Mouse (Mus musculus) liver, embryonic 13.5 days (tissue): ENCODE results near the gene Fgfr2. TPM values are rescaled to one million over a fixed set of nuclear protein-coding genes. Genes with fewer than 3 reads are reported as not detected.
"Not testable (repeated sequence)": the region's sequence is repeated elsewhere in the genome, so short reads cannot be mapped to it uniquely, and the experiment has no call there.

ENCODE experiments used
- ATAC-seq: fragments of 200-750 bp; cut with Nextera tagmentation; 2 replicates; pipeline ENCODE4 v1.8.0; 2017; ENCODE audit warnings: low read depth, mild to moderate bottlenecking, moderate number of reproducible peaks, moderate library complexity
- DNase-seq: peaks from one replicate; pipeline ENCODE4 v3.0.0; 2022
- H3K27ac ChIP-seq: fragments of 300-500 bp; sonication (generic); 2 replicates; pipeline ENCODE4 v1.5.1; 2015; ENCODE audit warnings: moderate library complexity, mild to moderate bottlenecking, inconsistent platforms
- H3K27me3 ChIP-seq: fragments of 300-500 bp; sonication (generic); 2 replicates; pipeline ENCODE4 v1.6.1; 2015; ENCODE audit warnings: mild to moderate bottlenecking, inconsistent platforms
- H3K36me3 ChIP-seq: fragments of 300-500 bp; sonication (generic); 2 replicates; pipeline ENCODE4 v1.6.1; 2015; ENCODE audit warnings: mild to moderate bottlenecking, inconsistent platforms
- H3K4me1 ChIP-seq: fragments of 300-500 bp; sonication (generic); replicated peaks from 2 replicates; pipeline ENCODE4 v1.6.1; 2015; ENCODE audit warnings: inconsistent platforms
- H3K4me2 ChIP-seq: fragments of 300-500 bp; sonication (generic); 2 replicates; pipeline ENCODE4 v1.6.1; 2015; ENCODE audit warnings: inconsistent platforms, mild to moderate bottlenecking, moderate library complexity
- H3K4me3 ChIP-seq: fragments of 300-500 bp; sonication (generic); replicated peaks from 2 replicates; pipeline ENCODE4 v1.5.1; 2015; ENCODE audit warnings: mild to moderate bottlenecking, inconsistent platforms
- H3K9ac ChIP-seq: fragments of 300-500 bp; sonication (generic); 2 replicates; pipeline ENCODE4 v1.6.1; 2015; ENCODE audit warnings: mild to moderate bottlenecking, inconsistent platforms
- H3K9me3 ChIP-seq: fragments of 300-500 bp; sonication (generic); replicated peaks from 2 replicates; pipeline ENCODE4 v1.6.1; 2016; ENCODE audit warnings: inconsistent platforms
- WGBS: fragments of 180-500 bp; shearing (Covaris S2); methylation state at CpG from one replicate; pipeline ENCODE4 v1.1.7; 2015; ENCODE audit not compliant: insufficient replicate concordance; 5-methylcytosine and 5-hydroxymethylcytosine counted together
- polyA plus RNA-seq: library from polyadenylated mRNA; unstranded; fragments of >200 nt; fragmentation: Nextera tagmentation; extraction: Ambion mirVana; gene quantifications from 2 replicates; pipeline ENCODE4 v1.2.1, GENCODE M21; 2015

The Fgfr2 gene
- polyA plus RNA-seq, 1 experiment from 2014 or later = 8.9 TPM

GRCm38 (mm10) chr7:132458493-132458892 is 664.7 kb downstream of the Fgfr2 start:
- H3K4me3 ChIP-seq = no peak overlapping the region
- WGBS = 54% methylated on average over 7 of the region's 7 CpGs
- no peaks in the 10 kb centered on the region for H3K36me3 ChIP-seq
- ATAC-seq (no peak), DNase-seq (no peak)
- H3K9me3 ChIP-seq = no peaks in the 10 kb centered on the region
- no peak overlapping the region for H3K27ac ChIP-seq
- no peak overlapping the region for H3K9ac ChIP-seq
- 0 out of 2 replicates have a peak, but pooled peaks cover 6% of the 10 kb centered on the region for H3K27me3 ChIP-seq
- H3K4me2 ChIP-seq = no peak overlapping the region
- H3K4me1 ChIP-seq = peaks cover 20% of the 10 kb centered on the region

- Histone ChIP-seq H3K4me1 (peaks cover 7% of the 10 kb centered on the region; the same call in 1 of the 2 replicates), H3K9ac (no peak overlapping the region), H3K36me3 (no peaks in the 10 kb centered on the region), H3K4me2 (no peak overlapping the region), H3K9me3 (0 out of 2 replicates have a peak, but pooled peaks cover 5% of the 10 kb centered on the region), H3K27ac (no peak overlapping the region), H3K4me3 (no peak overlapping the region), H3K27me3 (0 out of 2 replicates have a peak, but pooled peaks cover 6% of the 10 kb centered on the region)
- 28% methylated on average over 11 of the region's 11 CpGs for WGBS
- no peak for ATAC-seq
- no peak for DNase-seq
Measured at GRCm38 (mm10) chr7:132455071-132455720, 668.0 kb downstream of the Fgfr2 start.

GRCm38 (mm10) chr7:132449891-132450735 is 673.0 kb downstream of the Fgfr2 start:
- WGBS = 62% methylated on average over 6 of the region's 6 CpGs
- H3K4me2 ChIP-seq = no peak overlapping the region
- H3K9me3 ChIP-seq = 0 out of 2 replicates have a peak, but pooled peaks cover 5% of the 10 kb centered on the region
- ATAC-seq = no peak
- DNase-seq = no peak
- no peak overlapping the region for H3K4me3 ChIP-seq
- H3K4me1 ChIP-seq = no peaks in the 10 kb centered on the region
- no peaks in the 10 kb centered on the region for H3K36me3 ChIP-seq
- H3K9ac ChIP-seq = no peak overlapping the region
- no peak overlapping the region for H3K27ac ChIP-seq
- no peaks in the 10 kb centered on the region for H3K27me3 ChIP-seq

- no peak for ATAC-seq
- H3K9me3 ChIP-seq = 0 out of 2 replicates have a peak, but pooled peaks cover 5% of the 10 kb centered on the region
- H3K4me2 ChIP-seq = no peak overlapping the region
- no peaks in the 10 kb centered on the region for H3K4me1 ChIP-seq
- no peaks in the 10 kb centered on the region for H3K36me3 ChIP-seq
- H3K27ac ChIP-seq = no peak overlapping the region
- no peak overlapping the region for H3K4me3 ChIP-seq
- H3K27me3 ChIP-seq = no peaks in the 10 kb centered on the region
- DNase-seq = no peak
- 53% methylated on average over 4 of the region's 4 CpGs for WGBS
- H3K9ac ChIP-seq = no peak overlapping the region
Measured at GRCm38 (mm10) chr7:132448511-132449154, 674.5 kb downstream of the Fgfr2 start.

GRCm38 (mm10) chr7:132447558-132447957 is 675.6 kb downstream of the Fgfr2 start:
- Histone ChIP-seq H3K27ac (no peak overlapping the region), H3K27me3 (no peaks in the 10 kb centered on the region)

GRCm38 (mm10) chr7:132446841-132447240 is 676.3 kb downstream of the Fgfr2 start:
- Histone ChIP-seq H3K4me3 (no peak overlapping the region), H3K36me3 (no peaks in the 10 kb centered on the region), H3K4me2 (no peak overlapping the region), H3K27me3 (no peaks in the 10 kb centered on the region), H3K9me3 (no peaks in the 10 kb centered on the region), H3K4me1 (0 out of 2 replicates have a peak, but pooled peaks cover 3% of the 10 kb centered on the region), H3K9ac (no peak overlapping the region), H3K27ac (no peak overlapping the region)
- 63% methylated on average over 5 of the region's 5 CpGs for WGBS
- no peak for ATAC-seq
- DNase-seq = no peak

More at GRCm38 (mm10) chr7:132447558-132447957, 675.6 kb downstream of the Fgfr2 start:
- DNase-seq (no peak), ATAC-seq (no peak)
- H3K4me1 ChIP-seq = 0 out of 2 replicates have a peak, but pooled peaks cover 3% of the 10 kb centered on the region
- no peak overlapping the region for H3K4me3 ChIP-seq
- no peak overlapping the region for H3K9ac ChIP-seq
- 60% methylated on average over 5 of the region's 5 CpGs for WGBS
- 0 out of 2 replicates have a peak, but pooled peaks cover 5% of the 10 kb centered on the region for H3K9me3 ChIP-seq
- H3K36me3 ChIP-seq = no peaks in the 10 kb centered on the region
- H3K4me2 ChIP-seq = no peak overlapping the region

GRCm38 (mm10) chr7:132444221-132444620 is 678.9 kb downstream of the Fgfr2 start:
- H3K9ac ChIP-seq = no peak overlapping the region
- WGBS = 72% methylated on average over 2 of the region's 2 CpGs
- H3K27me3 ChIP-seq = no peaks in the 10 kb centered on the region
- H3K4me3 ChIP-seq = no peak overlapping the region
- H3K4me2 ChIP-seq = no peak overlapping the region
- no peaks in the 10 kb centered on the region for H3K9me3 ChIP-seq
- H3K27ac ChIP-seq = no peak overlapping the region
- H3K36me3 ChIP-seq = no peaks in the 10 kb centered on the region
- DNase-seq (no peak), ATAC-seq (no peak)
- 0 out of 2 replicates have a peak, but pooled peaks cover 3% of the 10 kb centered on the region for H3K4me1 ChIP-seq

GRCm38 (mm10) chr7:132443769-132444168 is 679.4 kb downstream of the Fgfr2 start:
- H3K27me3 ChIP-seq = no peaks in the 10 kb centered on the region
- no peak overlapping the region for H3K4me2 ChIP-seq
- no peaks in the 10 kb centered on the region for H3K9me3 ChIP-seq
- ATAC-seq (no peak), DNase-seq (no peak)
- no peak overlapping the region for H3K27ac ChIP-seq
- 55% methylated on average over 2 of the region's 2 CpGs for WGBS
- no peak overlapping the region for H3K9ac ChIP-seq
- H3K4me3 ChIP-seq = no peak overlapping the region
- 0 out of 2 replicates have a peak, but pooled peaks cover 3% of the 10 kb centered on the region for H3K4me1 ChIP-seq
- H3K36me3 ChIP-seq = no peaks in the 10 kb centered on the region

GRCm38 (mm10) chr7:132443134-132443533 is 680.0 kb downstream of the Fgfr2 start:
- Histone ChIP-seq H3K4me1 (0 out of 2 replicates have a peak, but pooled peaks cover 3% of the 10 kb centered on the region), H3K9ac (no peak overlapping the region), H3K4me2 (no peak overlapping the region), H3K9me3 (no peaks in the 10 kb centered on the region), H3K36me3 (no peaks in the 10 kb centered on the region), H3K27ac (no peak overlapping the region), H3K4me3 (no peak overlapping the region), H3K27me3 (0 out of 2 replicates have a peak, but pooled peaks cover 3% of the 10 kb centered on the region)
- ATAC-seq (no peak), DNase-seq (no peak)
- WGBS = 67% methylated on average over 3 of the region's 3 CpGs

- 58% methylated on average over 3 of the region's 3 CpGs for WGBS
- H3K4me2 ChIP-seq = not testable (repeated sequence)
- peak; percentile 72 for ATAC-seq
Measured at GRCm38 (mm10) chr7:132442133-132442763, 680.9 kb downstream of the Fgfr2 start.

More at GRCm38 (mm10) chr7:132442133-132442763, 680.9 kb downstream of the Fgfr2 start:
- not testable (repeated sequence) for H3K36me3 ChIP-seq, H3K9me3 ChIP-seq, H3K9ac ChIP-seq, H3K27ac ChIP-seq, H3K27me3 ChIP-seq, DNase-seq, H3K4me1 ChIP-seq, H3K4me3 ChIP-seq
